Mouse (Mus musculus) heart, embryonic 15.5 days (tissue): ENCODE measurements around the gene Iqschfp. TPM values are rescaled to one million over a fixed set of nuclear protein-coding genes. Genes with fewer than 3 reads are reported as not detected.

Experiments
- ATAC-seq: fragments of 200-750 bp; cut with Nextera tagmentation; replicated peaks from 2 replicates; pipeline ENCODE4 v1.8.0; 2017; ENCODE audit warnings: low read depth, moderate TSS enrichment; ENCODE audit not compliant: insufficient number of reproducible peaks, insufficient read depth, low FRiP score
- H3K27ac ChIP-seq: fragments of 300-500 bp; sonication (generic); 2 replicates; pipeline ENCODE4 v1.5.1; 2015; ENCODE audit warnings: mild to moderate bottlenecking, inconsistent platforms
- H3K27me3 ChIP-seq: fragments of 300-500 bp; sonication (generic); 2 replicates; pipeline ENCODE4 v1.6.1; 2015; ENCODE audit warnings: inconsistent platforms
- H3K36me3 ChIP-seq: fragments of 300-500 bp; sonication (generic); 2 replicates; pipeline ENCODE4 v1.6.1; 2015; ENCODE audit warnings: mild to moderate bottlenecking, inconsistent platforms
- H3K4me1 ChIP-seq: fragments of 300-500 bp; sonication (generic); replicated peaks from 2 replicates; pipeline ENCODE4 v1.6.1; 2015; ENCODE audit warnings: inconsistent platforms
- H3K4me2 ChIP-seq: fragments of 300-500 bp; sonication (generic); 2 replicates; pipeline ENCODE4 v1.6.1; 2015; ENCODE audit warnings: inconsistent platforms, mild to moderate bottlenecking, moderate library complexity
- H3K4me3 ChIP-seq: fragments of 300-500 bp; sonication (generic); 2 replicates; pipeline ENCODE4 v1.5.1; 2015; ENCODE audit warnings: mild to moderate bottlenecking, inconsistent platforms
- H3K9ac ChIP-seq: fragments of 300-500 bp; sonication (generic); 2 replicates; pipeline ENCODE4 v1.6.1; 2015; ENCODE audit warnings: mild to moderate bottlenecking, inconsistent platforms
- H3K9me3 ChIP-seq: fragments of 300-500 bp; sonication (generic); replicated peaks from 2 replicates; pipeline ENCODE4 v1.6.1; 2016; ENCODE audit warnings: inconsistent platforms
- WGBS: fragments of 180-500 bp; shearing (Covaris S2); methylation state at CpG from one replicate; pipeline ENCODE4 v1.1.7; 2015; ENCODE audit warnings: mixed read lengths; 5-methylcytosine and 5-hydroxymethylcytosine counted together
- polyA plus RNA-seq: library from polyadenylated mRNA; unstranded; fragments of >200 nt; fragmentation: Nextera tagmentation; extraction: Ambion mirVana; gene quantifications from 2 replicates; pipeline ENCODE4 v1.2.1, GENCODE M21; 2015

Gene Iqschfp
- polyA plus RNA-seq, 1 experiment from 2014 or later: not detected

DNA sequence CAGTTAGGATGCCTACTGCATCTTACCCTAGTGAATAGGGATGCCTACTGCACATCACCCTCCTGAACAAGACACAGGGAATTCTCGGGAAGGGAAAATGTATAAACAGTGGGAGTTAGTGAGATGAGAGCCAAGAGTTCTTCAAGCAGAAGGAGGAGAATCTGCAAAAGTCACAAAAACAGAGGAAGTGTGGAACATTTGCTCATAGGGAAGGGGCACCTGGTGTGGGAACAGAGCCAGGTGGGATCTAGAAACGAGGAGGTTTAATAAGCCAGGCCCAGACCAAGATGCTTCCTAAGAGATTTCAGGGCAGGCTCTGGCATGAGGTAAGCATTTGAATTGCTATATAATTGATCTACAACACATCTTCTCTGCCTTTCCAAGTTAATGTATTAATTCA is 358.6 kb downstream of the Iqschfp start:
- Histone ChIP-seq H3K36me3 (no peaks in the 10 kb centered on the region), H3K4me3 (no peak overlapping the region), H3K4me1 (no peaks in the 10 kb centered on the region), H3K27me3 (no peaks in the 10 kb centered on the region), H3K4me2 (no peak overlapping the region), H3K27ac (no peak overlapping the region), H3K9ac (no peak overlapping the region), H3K9me3 (no peaks in the 10 kb centered on the region)
- WGBS: 59% methylated on average over 2 of the region's 2 CpGs
- ATAC-seq: no peak

DNA sequence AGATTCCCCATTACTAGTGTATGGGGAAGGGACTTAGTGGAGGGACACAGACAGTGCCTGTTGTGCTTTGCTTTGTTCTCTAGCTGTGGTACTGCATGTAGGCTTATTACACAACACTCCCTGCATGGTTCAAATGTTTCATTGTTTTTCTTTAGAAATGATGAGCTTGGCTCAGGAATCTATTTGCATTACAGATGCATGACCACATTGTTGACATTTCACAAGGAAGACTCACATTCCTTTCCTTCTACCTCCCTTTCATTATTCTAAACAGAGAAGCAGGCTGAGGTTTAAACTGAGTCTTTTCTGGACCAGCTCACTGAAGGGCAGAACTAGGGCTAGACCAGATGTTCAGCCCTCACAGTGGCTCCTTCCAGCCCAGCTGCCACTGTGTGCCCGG is 360.3 kb downstream of the Iqschfp start:
- Histone ChIP-seq H3K9ac (no peak overlapping the region), H3K4me1 (no peaks in the 10 kb centered on the region), H3K9me3 (no peaks in the 10 kb centered on the region), H3K4me2 (no peak overlapping the region), H3K36me3 (no peaks in the 10 kb centered on the region), H3K27ac (no peak overlapping the region), H3K27me3 (no peaks in the 10 kb centered on the region), H3K4me3 (no peak overlapping the region)
- 40% methylated on average over 1 of the region's 1 CpGs for WGBS
- ATAC-seq: no peak

DNA sequence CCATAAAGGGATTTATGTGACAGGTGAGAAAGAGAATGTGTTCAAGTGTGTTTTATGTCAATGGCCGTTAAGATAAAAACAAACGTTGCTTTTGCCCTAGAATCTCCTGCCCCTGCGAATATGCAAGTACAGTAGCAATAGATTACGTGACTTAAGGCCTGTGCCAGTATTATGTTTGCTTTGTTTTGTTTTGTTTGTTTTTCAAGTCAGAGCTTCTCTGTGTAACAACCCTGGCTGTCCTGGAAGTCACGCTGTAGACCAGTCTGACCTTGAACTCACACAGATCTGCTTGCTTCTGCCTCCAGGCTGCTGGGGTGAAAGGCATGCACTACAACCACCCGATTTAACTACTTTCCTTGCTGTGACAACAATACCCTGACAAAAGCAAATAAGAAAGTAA is 370.3 kb downstream of the Iqschfp start:
- no peak overlapping the region for H3K4me3 ChIP-seq
- no peaks in the 10 kb centered on the region for H3K9me3 ChIP-seq
- no peaks in the 10 kb centered on the region for H3K4me1 ChIP-seq
- no peak overlapping the region for H3K9ac ChIP-seq
- no peak overlapping the region for H3K27ac ChIP-seq
- H3K4me2 ChIP-seq: no peak overlapping the region
- no peaks in the 10 kb centered on the region for H3K27me3 ChIP-seq
- no peak for ATAC-seq
- 58% methylated on average over 6 of the region's 6 CpGs for WGBS
- no peaks in the 10 kb centered on the region for H3K36me3 ChIP-seq

DNA sequence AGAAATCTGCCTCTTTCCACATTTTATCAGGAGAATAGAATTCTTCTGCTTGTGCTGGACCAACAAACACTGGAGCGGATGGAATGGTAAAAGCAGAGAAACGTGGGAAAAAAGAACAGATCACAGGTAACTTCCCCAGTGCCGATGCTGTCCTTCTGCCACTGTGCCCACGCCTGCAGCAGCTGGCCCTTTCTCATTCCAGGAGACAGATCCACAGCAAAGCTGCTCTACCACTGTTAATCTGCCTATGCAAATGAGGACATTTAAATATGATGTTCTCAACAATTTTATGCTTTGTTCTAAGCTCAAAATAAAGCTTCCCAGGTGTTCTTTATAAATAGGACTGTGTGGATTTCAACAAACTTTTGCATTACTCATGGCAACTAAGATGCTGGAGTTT is 375.9 kb downstream of the Iqschfp start:
- H3K4me2 ChIP-seq: no peak overlapping the region
- no peak overlapping the region for H3K9ac ChIP-seq
- WGBS: 85% methylated on average over 4 of the region's 4 CpGs
- no peaks in the 10 kb centered on the region for H3K36me3 ChIP-seq
- H3K9me3 ChIP-seq: no peaks in the 10 kb centered on the region
- no peaks in the 10 kb centered on the region for H3K27me3 ChIP-seq
- ATAC-seq: no peak
- H3K4me3 ChIP-seq: no peak overlapping the region
- no peak overlapping the region for H3K27ac ChIP-seq
- no peaks in the 10 kb centered on the region for H3K4me1 ChIP-seq

DNA sequence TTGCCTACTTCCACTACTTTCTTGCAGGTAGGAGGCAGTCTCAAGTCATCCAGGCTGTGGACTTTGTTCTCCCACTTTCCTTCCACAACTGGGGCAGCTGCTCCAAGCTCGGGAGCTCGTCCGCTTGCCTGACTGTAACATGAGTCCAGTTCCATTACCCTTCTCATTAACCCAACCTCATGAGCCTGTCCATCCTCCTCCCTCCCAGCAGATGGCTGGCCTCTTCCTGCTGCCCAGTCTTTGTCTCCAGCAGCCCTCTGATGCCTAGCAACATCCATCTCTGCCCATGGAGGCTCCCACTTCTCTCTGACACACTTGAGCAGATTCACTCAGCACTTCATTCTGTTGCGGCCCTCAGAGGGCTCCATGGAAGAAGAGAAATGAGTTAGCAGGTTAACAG is 377.2 kb downstream of the Iqschfp start:
- Histone ChIP-seq H3K4me1 (no peaks in the 10 kb centered on the region), H3K4me2 (no peak overlapping the region), H3K4me3 (no peak overlapping the region), H3K9ac (no peak overlapping the region), H3K27me3 (no peaks in the 10 kb centered on the region), H3K9me3 (no peaks in the 10 kb centered on the region), H3K27ac (no peak overlapping the region), H3K36me3 (no peaks in the 10 kb centered on the region)
- WGBS: 78% methylated on average over 4 of the region's 4 CpGs
- no peak for ATAC-seq

DNA sequence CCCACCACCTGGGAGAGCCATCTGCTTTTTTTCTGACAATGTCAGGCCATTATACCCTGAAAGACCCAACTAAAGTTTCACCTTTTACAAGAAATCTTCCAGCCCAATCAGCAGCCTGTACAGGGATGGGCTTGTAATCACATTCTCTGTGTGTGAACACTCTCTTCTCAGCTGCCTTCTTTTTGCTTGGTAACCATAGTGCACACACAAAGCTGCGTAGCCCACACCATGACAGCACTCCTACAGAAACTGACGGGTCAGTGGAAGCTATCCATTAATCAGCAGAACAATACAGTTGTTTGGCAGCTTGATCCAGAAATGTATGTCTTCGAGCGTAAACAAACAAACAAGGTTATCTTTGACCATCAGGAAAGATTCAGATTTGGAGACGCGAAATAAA is 378.2 kb downstream of the Iqschfp start:
- Histone ChIP-seq H3K4me1 (no peaks in the 10 kb centered on the region), H3K36me3 (no peaks in the 10 kb centered on the region), H3K27me3 (no peaks in the 10 kb centered on the region), H3K9ac (no peak overlapping the region), H3K9me3 (no peaks in the 10 kb centered on the region), H3K4me2 (no peak overlapping the region), H3K27ac (no peak overlapping the region), H3K4me3 (no peak overlapping the region)
- WGBS: 82% methylated on average over 6 of the region's 6 CpGs
- no peak for ATAC-seq

DNA sequence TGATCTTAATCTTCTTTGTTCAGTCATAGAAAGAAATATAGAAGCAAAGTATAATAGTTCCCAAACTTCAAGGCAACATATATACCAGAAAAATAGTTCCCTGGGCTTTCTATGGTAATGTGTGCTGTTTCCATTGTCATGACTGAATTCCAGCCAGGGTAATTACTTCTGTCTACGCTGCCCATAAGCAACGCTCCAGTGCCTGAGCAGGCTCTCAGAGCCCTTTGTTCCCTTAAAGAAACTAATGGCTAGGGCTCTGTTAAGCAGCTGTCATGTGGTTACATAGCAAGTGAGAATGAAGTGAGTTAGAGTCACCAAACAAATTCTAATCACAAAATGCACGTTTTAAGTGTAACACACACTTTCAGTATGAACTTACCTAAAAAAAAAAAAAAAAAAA is 379.4 kb downstream of the Iqschfp start:
- no peak overlapping the region for H3K4me2 ChIP-seq
- H3K9me3 ChIP-seq: no peaks in the 10 kb centered on the region
- H3K4me1 ChIP-seq: no peaks in the 10 kb centered on the region
- ATAC-seq: no peak
- H3K36me3 ChIP-seq: no peaks in the 10 kb centered on the region
- no peak overlapping the region for H3K4me3 ChIP-seq
- no peak overlapping the region for H3K9ac ChIP-seq
- H3K27me3 ChIP-seq: no peaks in the 10 kb centered on the region
- no peak overlapping the region for H3K27ac ChIP-seq
- 59% methylated on average over 3 of the region's 3 CpGs for WGBS

DNA sequence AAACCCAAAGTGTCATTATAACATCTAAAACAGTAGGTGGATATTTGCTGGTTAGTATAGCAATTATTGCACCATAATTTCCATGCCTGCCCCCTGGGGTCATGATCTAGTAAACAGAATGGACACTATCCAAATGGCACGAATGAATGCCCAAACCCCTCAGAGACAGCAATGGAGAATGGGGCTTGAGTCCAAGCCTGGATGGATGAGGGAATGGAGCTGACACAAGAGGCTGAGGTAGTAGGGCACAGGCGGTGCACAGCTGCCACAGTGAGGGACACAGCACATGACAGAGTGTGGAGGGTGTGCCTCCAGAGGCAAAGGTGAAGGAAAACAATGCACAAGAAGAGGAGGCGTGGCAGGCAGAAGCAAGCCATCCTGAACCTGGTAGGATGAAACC is 379.8 kb downstream of the Iqschfp start:
- H3K27me3 ChIP-seq: no peaks in the 10 kb centered on the region
- no peaks in the 10 kb centered on the region for H3K36me3 ChIP-seq
- no peak for ATAC-seq
- no peaks in the 10 kb centered on the region for H3K9me3 ChIP-seq
- H3K27ac ChIP-seq: no peak overlapping the region
- no peak overlapping the region for H3K4me2 ChIP-seq
- H3K9ac ChIP-seq: no peak overlapping the region
- no peaks in the 10 kb centered on the region for H3K4me1 ChIP-seq
- 76% methylated on average over 3 of the region's 3 CpGs for WGBS
- H3K4me3 ChIP-seq: no peak overlapping the region

DNA sequence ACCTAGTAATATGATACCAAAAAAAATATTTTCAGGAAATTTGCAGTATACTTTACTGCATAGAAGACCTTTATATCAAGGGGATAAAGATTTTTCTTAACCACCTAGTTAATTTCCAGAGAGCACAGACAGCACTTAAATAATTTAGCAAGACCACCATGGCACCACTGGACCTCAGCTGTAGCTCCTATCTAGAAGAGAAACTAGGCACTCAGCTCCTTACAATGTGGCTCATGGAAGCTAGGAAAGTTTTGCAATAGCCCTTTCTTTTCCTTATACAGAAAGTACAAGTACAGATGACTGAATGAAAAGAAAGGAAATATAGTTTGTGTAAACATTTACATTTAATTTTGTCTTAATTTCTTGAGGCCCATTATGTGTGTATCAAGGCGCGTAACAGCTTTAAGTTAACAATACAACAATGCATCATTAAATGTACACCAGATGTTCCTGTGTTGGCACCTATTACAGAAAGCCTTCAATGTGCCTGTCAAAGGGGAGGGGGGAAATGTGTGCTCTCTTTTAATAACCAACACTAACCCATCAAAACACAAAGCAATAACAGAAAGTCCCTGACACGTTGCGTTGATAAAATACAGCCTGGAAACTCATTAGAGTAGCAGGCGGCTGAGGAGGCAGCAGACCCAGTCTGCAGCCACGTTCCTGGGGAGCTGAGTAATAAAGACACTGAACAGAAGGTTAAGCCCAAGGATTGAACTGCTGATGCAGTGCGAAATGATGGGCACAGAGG is 391.0 kb downstream of the Iqschfp start:
- no peak overlapping the region for H3K4me2 ChIP-seq
- H3K9me3 ChIP-seq: no peaks in the 10 kb centered on the region
- ATAC-seq: no peak
- H3K36me3 ChIP-seq: no peaks in the 10 kb centered on the region
- no peaks in the 10 kb centered on the region for H3K4me1 ChIP-seq
- H3K4me3 ChIP-seq: no peak overlapping the region
- 60% methylated on average over 7 of the region's 7 CpGs for WGBS
- H3K27me3 ChIP-seq: no peaks in the 10 kb centered on the region
- H3K9ac ChIP-seq: no peak overlapping the region
- no peak overlapping the region for H3K27ac ChIP-seq

DNA sequence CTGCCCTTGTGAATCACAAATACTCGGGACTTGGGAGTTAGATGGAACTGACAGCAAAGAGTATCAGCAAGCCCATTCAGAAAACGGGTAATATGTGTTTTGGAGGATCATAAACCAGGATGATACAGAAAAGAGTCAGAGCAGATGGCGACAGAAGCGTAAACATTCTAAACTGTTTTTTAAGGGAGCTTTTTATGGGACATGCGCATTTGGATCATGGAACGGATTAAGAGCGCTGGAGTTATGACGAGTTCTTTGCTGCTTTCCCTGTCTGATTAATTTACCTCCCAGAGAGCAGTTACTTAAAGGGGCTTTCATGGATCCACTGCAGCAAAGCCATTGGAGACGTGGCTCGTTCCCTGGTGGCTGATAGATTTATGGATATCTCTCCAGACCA is 391.6 kb downstream of the Iqschfp start:
- Histone ChIP-seq H3K4me1 (no peaks in the 10 kb centered on the region), H3K4me2 (no peak overlapping the region), H3K9ac (no peak overlapping the region), H3K9me3 (no peaks in the 10 kb centered on the region), H3K27me3 (no peaks in the 10 kb centered on the region), H3K27ac (no peak overlapping the region), H3K36me3 (no peaks in the 10 kb centered on the region), H3K4me3 (no peak overlapping the region)
- 72% methylated on average over 10 of the region's 10 CpGs for WGBS
- no peak for ATAC-seq

DNA sequence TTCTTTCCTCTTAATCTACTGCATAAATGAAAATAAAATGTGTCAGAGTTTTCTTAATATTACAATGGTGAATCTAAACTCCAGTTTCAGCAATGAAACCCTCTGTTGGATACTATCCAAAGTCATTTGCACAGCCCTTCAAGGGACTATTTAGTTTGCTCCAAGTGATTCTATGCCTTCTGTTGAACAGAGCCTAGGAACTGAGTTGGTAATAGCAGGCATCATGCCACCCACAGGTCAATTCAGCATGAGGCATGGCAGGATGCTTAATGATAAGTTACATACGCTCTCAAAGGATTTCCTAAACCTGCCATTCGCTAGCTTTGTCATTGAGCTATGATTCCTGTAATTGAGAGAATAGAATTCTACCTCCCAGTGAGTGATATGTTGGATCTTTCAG is 392.5 kb downstream of the Iqschfp start:
- ATAC-seq: no peak
- Histone ChIP-seq H3K4me3 (no peak overlapping the region), H3K27ac (no peak overlapping the region), H3K9ac (no peak overlapping the region), H3K27me3 (no peaks in the 10 kb centered on the region), H3K4me2 (no peak overlapping the region), H3K9me3 (no peaks in the 10 kb centered on the region), H3K36me3 (no peaks in the 10 kb centered on the region), H3K4me1 (no peaks in the 10 kb centered on the region)
- 86% methylated on average over 2 of the region's 2 CpGs for WGBS

DNA sequence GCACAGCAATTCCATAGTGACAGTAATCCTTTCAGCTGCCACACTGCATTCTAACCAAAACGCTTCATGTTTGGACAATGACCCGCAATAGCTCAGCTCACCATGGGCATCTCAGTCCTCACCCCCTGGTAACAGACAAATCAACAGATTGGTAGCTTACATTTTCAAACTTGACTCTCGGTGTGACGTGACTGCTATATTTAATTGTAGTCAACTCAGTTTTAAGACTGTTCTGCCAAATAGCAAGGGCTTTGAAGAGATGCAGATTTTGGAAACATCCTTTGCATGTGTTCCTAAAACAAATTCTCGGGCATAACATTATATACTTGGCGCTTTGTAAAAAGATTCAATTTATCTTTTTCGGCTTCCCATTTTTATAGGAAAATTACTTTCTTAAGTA is 404.7 kb downstream of the Iqschfp start:
- 85% methylated on average over 7 of the region's 7 CpGs for WGBS
- ATAC-seq: no peak
- Histone ChIP-seq H3K4me2 (no peak overlapping the region), H3K27me3 (no peaks in the 10 kb centered on the region), H3K27ac (no peak overlapping the region), H3K9ac (no peak overlapping the region), H3K4me3 (no peak overlapping the region), H3K9me3 (no peaks in the 10 kb centered on the region), H3K4me1 (no peaks in the 10 kb centered on the region), H3K36me3 (no peaks in the 10 kb centered on the region)
